Comparison of ENCODE assay signal across 15 mouse cellular contexts in the genomic region with DNA sequence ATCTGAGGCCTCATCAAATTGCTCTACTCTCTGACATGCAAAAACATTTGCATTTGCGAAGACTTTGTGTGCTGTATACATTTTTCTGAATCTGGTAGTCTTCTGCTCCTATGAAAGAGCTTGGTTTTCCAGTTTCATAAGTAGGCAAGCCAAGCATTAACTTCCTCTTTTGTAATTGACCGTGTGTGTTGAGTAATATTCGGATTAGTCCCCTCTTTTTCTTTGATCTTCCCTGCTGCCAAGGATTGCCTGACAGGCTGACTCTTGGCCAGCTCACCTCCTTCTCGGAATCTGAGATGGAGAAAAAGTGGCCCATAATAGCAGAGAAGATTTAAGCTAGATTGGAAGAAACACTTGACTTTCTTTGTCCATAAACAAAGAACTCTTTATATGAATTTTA.
"Had no signal": no experiment of that assay in that cellular context is flagged by ENCODE, and none has a peak within 500 bp of the region (broad histone marks: within the 10 kb centered on the region; RNA-seq: fewer than 3 reads in every experiment).

No protein-coding gene starts in this region.

- ATAC-seq: midbrain, embryonic 16.5 days had no signal

- DNase-seq: kidney, adult 8-10 months; kidney, postnatal 36 days; layer of hippocampus, adult 9-11 months; layer of hippocampus, postnatal 36 days; liver; lung, adult 2 months; lung, postnatal 14 days; right cerebral cortex, adult 18-20 months; right cerebral cortex, postnatal 25 days; thymus, postnatal 36 days had no signal

- H3K27ac ChIP-seq: limb, embryonic 12.5 days; liver, embryonic 15.5 days; neural tube, embryonic 13.5 days had no signal

- H3K27me3 ChIP-seq: limb, embryonic 12.5 days; liver, embryonic 15.5 days; megakaryocyte, embryonic 14.5 days; neural tube, embryonic 13.5 days had no signal

- H3K4me3 ChIP-seq: limb, embryonic 12.5 days; liver, embryonic 15.5 days; megakaryocyte, embryonic 14.5 days; neural tube, embryonic 13.5 days had no signal

- H3K4me1 ChIP-seq: limb, embryonic 12.5 days; liver, embryonic 15.5 days; megakaryocyte, embryonic 14.5 days; neural tube, embryonic 13.5 days had no signal
